8 mouse cellular contexts compared by ENCODE assay signal in the genomic region with DNA sequence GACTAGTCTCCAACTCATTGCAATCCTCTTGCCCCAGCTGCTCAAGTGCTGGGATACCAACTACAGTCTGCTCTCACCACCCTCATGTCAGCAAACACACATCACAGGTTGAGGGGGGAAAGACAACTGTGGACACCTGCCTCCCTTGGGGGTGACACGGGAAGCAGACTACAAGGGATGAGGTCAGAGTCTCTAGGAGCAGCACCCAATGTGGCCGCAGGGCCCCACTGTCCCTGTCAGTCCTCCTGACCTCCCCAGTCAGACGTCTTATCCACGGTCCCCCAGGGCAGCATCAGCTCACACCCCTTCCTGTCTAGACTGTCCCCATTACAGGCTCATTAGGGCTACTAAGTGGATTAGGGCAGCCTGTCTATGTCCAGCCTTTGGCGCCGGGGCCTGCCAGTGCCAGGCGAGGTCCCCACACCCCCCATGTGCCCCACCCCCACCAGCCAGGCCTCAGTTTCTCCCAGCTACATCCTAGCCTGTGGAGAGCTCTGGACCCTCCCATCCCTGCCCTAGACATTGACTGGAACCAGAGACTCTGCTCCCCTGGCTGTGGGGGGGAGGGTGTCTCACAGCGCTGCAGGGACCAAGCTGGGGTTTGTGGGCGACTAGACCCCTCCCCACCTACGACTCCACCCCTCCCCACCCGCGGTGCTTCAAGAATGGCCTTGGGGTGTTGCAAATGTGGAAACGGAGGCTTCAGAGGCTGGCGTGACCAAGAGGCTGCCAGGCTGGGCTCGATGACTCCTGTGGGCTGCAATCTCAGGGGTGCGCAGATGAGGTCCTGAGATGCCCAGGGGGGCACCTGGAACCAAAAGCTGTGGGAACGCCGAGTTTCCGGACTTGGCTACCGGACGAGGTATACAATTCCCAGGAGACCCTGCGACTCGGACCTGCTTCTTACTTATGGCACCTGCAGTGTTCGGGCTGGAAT. TPM values are rescaled to one million over a fixed set of nuclear protein-coding genes. Genes with fewer than 3 reads are reported as not detected.
DNase-seq lines count a peak whose midpoint lies in the region; ATAC-seq and TF ChIP-seq lines count a peak whose summit lies in the region.

No protein-coding gene starts in this region.

- no peak for TF ChIP-seq POLR2A in small intestine, adult 2 months (IDR thresholded peaks at IDR 0.05; ENCODE audit: low read depth, low read length)

- DNase-seq in cerebellum, adult 11-12 months = peak; percentile 69
- DNase-seq in cerebellum, postnatal 4 days (ENCODE audit: low spot score in 2 of 2) = no peak
- no peak for DNase-seq in lung, postnatal 0 days (ENCODE audit: low spot score)
- DNase-seq in lung, postnatal 14 days = no peak
- DNase-seq in limb, embryonic 11.5 days (ENCODE audit: low spot score) = no peak
- no peak for DNase-seq in adrenal gland, adult 18-20 months (ENCODE audit: low spot score in 2 of 2)
- no peak for DNase-seq in adipocyte (ENCODE audit: low spot score)

- no peak overlapping the region for H3K9ac ChIP-seq in lung, postnatal 0 days (replicated peaks; ENCODE audit: low read depth)
- H3K9ac ChIP-seq in limb, embryonic 11.5 days (ENCODE audit: low read length) = 0 out of 2 replicates have a peak overlapping the region, but pooled peaks have one; percentile 30

- peak overlapping the region; percentile 45 for H3K4me2 ChIP-seq in lung, postnatal 0 days (replicated peaks; ENCODE audit: low read depth, low read length)
- H3K4me2 ChIP-seq in limb, embryonic 11.5 days (ENCODE audit: low read depth, severe bottlenecking) = peak overlapping the region; percentile 39

- H3K9me3 ChIP-seq in lung, postnatal 0 days (ENCODE audit: low read length) = no peaks in the 10 kb centered on the region
- H3K9me3 ChIP-seq in limb, embryonic 11.5 days (ENCODE audit: control insufficient read depth, low read length) = no peaks in the 10 kb centered on the region

- no peaks in the 10 kb centered on the region for H3K27me3 ChIP-seq in lung, postnatal 0 days (replicated peaks; ENCODE audit: insufficient read depth, low read length)
- H3K27me3 ChIP-seq in limb, embryonic 11.5 days (ENCODE audit: control insufficient read depth, insufficient read depth, low read length) = peaks cover 11% of the 10 kb centered on the region; the same call in 1 of the 2 replicates
- no peaks in the 10 kb centered on the region for H3K27me3 ChIP-seq in small intestine, adult 2 months (ENCODE audit: control insufficient read depth, insufficient read depth, low read length)

- H3K4me3 ChIP-seq in lung, postnatal 0 days (ENCODE audit: low read depth, low read length) = peak overlapping the region; percentile 25
- H3K4me3 ChIP-seq in limb, embryonic 11.5 days (ENCODE audit: low read depth, low read length) = peak overlapping the region; percentile 1
- H3K4me3 ChIP-seq in small intestine, adult 2 months (ENCODE audit: low read depth, low read length) = peak overlapping the region; percentile 46

- TF ChIP-seq EP300 in lung, postnatal 0 days (IDR thresholded peaks at IDR 0.05) = no peak

- peak overlapping the region; percentile 51 for H3K27ac ChIP-seq in lung, postnatal 0 days (ENCODE audit: low read length)
- no peak overlapping the region; the same call in 1 of the 2 replicates for H3K27ac ChIP-seq in limb, embryonic 11.5 days (replicated peaks; ENCODE audit: low read depth, low read length)
- H3K27ac ChIP-seq in small intestine, adult 2 months (ENCODE audit: insufficient read depth, low read depth, low read length) = no peak overlapping the region

- TF ChIP-seq CTCF in lung, postnatal 0 days (IDR thresholded peaks at IDR 0.05) = no peak
- TF ChIP-seq CTCF in small intestine, adult 2 months (IDR thresholded peaks at IDR 0.05; ENCODE audit: extremely low read depth, insufficient read length, insufficient replicate concordance, low read depth, low read length) = no peak

- peaks cover 33% of the 10 kb centered on the region for H3K4me1 ChIP-seq in lung, postnatal 0 days (ENCODE audit: insufficient read depth, low read depth, low read length)
- H3K4me1 ChIP-seq in limb, embryonic 11.5 days (ENCODE audit: control insufficient read depth, insufficient read depth, low read length) = peaks cover 62% of the 10 kb centered on the region
- H3K4me1 ChIP-seq in small intestine, adult 2 months (ENCODE audit: control insufficient read depth, insufficient read depth, insufficient read length, low read length) = peaks cover 54% of the 10 kb centered on the region

- ATAC-seq in lung, postnatal 0 days = no peak
- no peak for ATAC-seq in limb, embryonic 11.5 days (ENCODE audit: insufficient number of reproducible peaks, low FRiP score, low TSS enrichment, low read depth)

- WGBS in lung, postnatal 0 days = 45% methylated on average over 24 of the region's 24 CpGs
- WGBS in limb, embryonic 11.5 days = 20% methylated on average over 24 of the region's 24 CpGs
- 77% methylated on average over 24 of the region's 24 CpGs for WGBS in small intestine, adult 2 months

- H3K36me3 ChIP-seq in lung, postnatal 0 days (ENCODE audit: insufficient read depth, low read length) = peaks cover 11% of the 10 kb centered on the region; the same call in 1 of the 2 replicates
- H3K36me3 ChIP-seq in limb, embryonic 11.5 days (ENCODE audit: control insufficient read depth, insufficient read depth, low read length) = 0 out of 2 replicates have a peak, but pooled peaks cover 2% of the 10 kb centered on the region
- H3K36me3 ChIP-seq in small intestine, adult 2 months (ENCODE audit: control insufficient read depth, insufficient read depth, low read length) = peaks cover 7% of the 10 kb centered on the region; the same call in 1 of the 2 replicates

RNA-seq across cellular contexts. Expression of a gene that starts 13.9 kb away (rescaled TPM):
- 3.1 and 3.6 TPM in 2 replicates for polyA plus RNA-seq in lung, postnatal 0 days (2015; fragmentation: Nextera tagmentation; extraction: Ambion mirVana)
- 3.4 and 3.5 TPM in 2 replicates for polyA plus RNA-seq in limb, embryonic 11.5 days (2014; fragmentation: Nextera tagmentation; extraction: Ambion mirVana)
- 2,702 and 6,898 TPM in 2 replicates for polyA plus RNA-seq in small intestine, adult 2 months (2012; rRNA removed)
- total RNA-seq in adrenal gland, adult 18-20 months (2021) = 1 to 10 TPM; 1.1 to 1.2 TPM

RNA-seq across cellular contexts. Expression of a gene that starts 18.0 kb away (rescaled TPM):
- polyA plus RNA-seq in lung, postnatal 0 days (2015; fragmentation: Nextera tagmentation; extraction: Ambion mirVana) = 0.20 and 0.63 TPM in 2 replicates
- 0.40 and 1.0 TPM in 2 replicates for polyA plus RNA-seq in limb, embryonic 11.5 days (2014; fragmentation: Nextera tagmentation; extraction: Ambion mirVana)
- polyA plus RNA-seq in small intestine, adult 2 months (2012; rRNA removed) = 2.9 and 5.0 TPM in 2 replicates
- 1 to 10 TPM; 1.4 to 2.6 TPM for total RNA-seq in adrenal gland, adult 18-20 months (2021)

RNA-seq across cellular contexts. Expression of a gene that starts 22.5 kb away (rescaled TPM):
- 2.4 and 3.0 TPM in 2 replicates for polyA plus RNA-seq in lung, postnatal 0 days (2015; fragmentation: Nextera tagmentation; extraction: Ambion mirVana)
- 2.1 and 2.8 TPM in 2 replicates for polyA plus RNA-seq in limb, embryonic 11.5 days (2014; fragmentation: Nextera tagmentation; extraction: Ambion mirVana)
- polyA plus RNA-seq in small intestine, adult 2 months (2012; rRNA removed) = 1.8 and 4.8 TPM in 2 replicates
- 1 to 10 TPM; 1.5 to 1.9 TPM for total RNA-seq in adrenal gland, adult 18-20 months (2021)

RNA-seq across cellular contexts. Expression of a gene that starts 22.5 kb away (rescaled TPM):
- 49.4 and 55.2 TPM in 2 replicates for polyA plus RNA-seq in lung, postnatal 0 days (2015; fragmentation: Nextera tagmentation; extraction: Ambion mirVana)
- polyA plus RNA-seq in limb, embryonic 11.5 days (2014; fragmentation: Nextera tagmentation; extraction: Ambion mirVana) = 53.7 and 55.7 TPM in 2 replicates
- 86.8 and 113 TPM in 2 replicates for polyA plus RNA-seq in small intestine, adult 2 months (2012; rRNA removed)
- total RNA-seq in adrenal gland, adult 18-20 months (2021) = 10 to 100 TPM; 49.1 to 50.5 TPM

RNA-seq across cellular contexts. Expression of a gene that starts 28.5 kb away (rescaled TPM):
- polyA plus RNA-seq in lung, postnatal 0 days (2015; fragmentation: Nextera tagmentation; extraction: Ambion mirVana) = 39.5 and 39.7 TPM in 2 replicates
- polyA plus RNA-seq in limb, embryonic 11.5 days (2014; fragmentation: Nextera tagmentation; extraction: Ambion mirVana) = 107 and 119 TPM in 2 replicates
- polyA plus RNA-seq in small intestine, adult 2 months (2012; rRNA removed) = 70.5 and 132 TPM in 2 replicates
- 10 to 100 TPM; 35.1 to 35.2 TPM for total RNA-seq in adrenal gland, adult 18-20 months (2021)

Comparison
In these comparisons a context has a peak if more than half of its experiments do, and no peak if none do; other contexts are left out.
1. RNA of a gene that starts 13.9 kb away (polyA plus RNA-seq): 2,702 to 6,898 TPM in small intestine, adult 2 months; 3.4 to 3.5 TPM in limb, embryonic 11.5 days and 3.1 to 3.6 TPM in lung, postnatal 0 days; every median in the first group is over 100 times any median in the second.
2. Peak in every context shown above with its lines, with median percentiles within 50 percentile points of each other: H3K4me3 ChIP-seq.